ENCODE assay signal across 19 mouse cellular contexts in the genomic region with DNA sequence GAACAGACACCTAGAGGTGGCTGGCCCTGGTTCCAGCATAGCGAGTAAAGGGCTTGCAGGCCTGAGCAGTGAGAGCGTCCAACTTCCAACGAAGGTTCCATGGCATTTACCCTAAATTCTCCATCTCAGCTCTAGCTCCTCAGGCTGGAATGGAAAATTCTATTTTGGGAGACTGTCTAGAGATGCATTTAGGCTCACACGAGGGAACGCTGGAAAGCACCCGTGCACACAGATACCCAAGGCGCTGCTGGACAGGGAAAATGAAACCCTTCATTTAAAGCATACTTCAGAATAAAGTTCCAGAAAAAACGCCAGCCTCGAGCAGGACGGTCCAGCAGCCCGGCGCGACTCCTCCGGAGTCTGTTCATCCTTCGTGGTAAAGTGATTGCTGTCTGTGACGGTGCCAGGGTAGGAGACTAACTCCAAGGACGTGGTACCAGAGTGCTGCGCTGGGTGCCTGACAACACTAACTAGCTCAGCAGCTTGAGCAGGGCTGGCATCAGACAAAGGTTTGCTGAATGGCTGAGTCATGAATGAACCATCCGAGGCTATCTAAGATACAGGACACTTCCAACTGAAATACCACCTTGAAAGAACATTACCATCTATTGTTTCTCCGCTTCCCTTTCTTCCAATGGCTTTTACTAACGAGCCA. TPM values are rescaled to one million over a fixed set of nuclear protein-coding genes. Genes with fewer than 3 reads are reported as not detected.
DNase-seq lines count a peak whose midpoint lies in the region; ATAC-seq and TF ChIP-seq lines count a peak whose summit lies in the region.
"Had no signal": no experiment of that assay in that cellular context is flagged by ENCODE, and none has a peak within 500 bp of the region (broad histone marks: within the 10 kb centered on the region; RNA-seq: fewer than 3 reads in every experiment).

No protein-coding gene starts in this region.

- H3K9ac ChIP-seq in embryonic facial prominence, embryonic 13.5 days: 0 out of 2 replicates have a peak overlapping the region, but pooled peaks have one; percentile 3
- H3K9ac ChIP-seq in heart, embryonic 14.5 days (ENCODE audit: low read length): no peak overlapping the region; the same call in 1 of the 2 replicates
- 0 out of 2 replicates have a peak overlapping the region, but pooled peaks have one; percentile 32 for H3K9ac ChIP-seq in heart, postnatal 0 days (replicated peaks; ENCODE audit: low read depth, low read length)
- H3K9ac ChIP-seq in midbrain, embryonic 15.5 days: no peak overlapping the region
- H3K9ac ChIP-seq: forebrain, embryonic 12.5 days; limb, embryonic 12.5 days; liver, embryonic 15.5 days; neural tube, embryonic 15.5 days had no signal

- H3K9me3 ChIP-seq in embryonic facial prominence, embryonic 13.5 days: no peaks in the 10 kb centered on the region
- H3K9me3 ChIP-seq in embryonic facial prominence, embryonic 10.5 days: no peaks in the 10 kb centered on the region
- no peaks in the 10 kb centered on the region for H3K9me3 ChIP-seq in heart, embryonic 14.5 days (ENCODE audit: control insufficient read depth, low read length)
- no peaks in the 10 kb centered on the region for H3K9me3 ChIP-seq in heart, postnatal 0 days (replicated peaks; ENCODE audit: control insufficient read depth, low read length)
- H3K9me3 ChIP-seq in midbrain, embryonic 15.5 days: no peaks in the 10 kb centered on the region
- H3K9me3 ChIP-seq: forebrain, embryonic 12.5 days; limb, embryonic 12.5 days; liver, embryonic 15.5 days; neural tube, embryonic 15.5 days had no signal

- H3K4me3 ChIP-seq in embryonic facial prominence, embryonic 13.5 days: no peak overlapping the region
- no peak overlapping the region for H3K4me3 ChIP-seq in embryonic facial prominence, embryonic 10.5 days
- peak overlapping the region; percentile 0 to 17; a peak in 1 of 4 replicates for H3K4me3 ChIP-seq in heart, embryonic 14.5 days (ENCODE audit: control insufficient read depth in 1 of 2, insufficient read depth in 1 of 2, low read depth in 1 of 2, low read length in 2 of 2)
- peak overlapping the region; percentile 28; the same call in 1 of the 2 replicates for H3K4me3 ChIP-seq in heart, postnatal 0 days (ENCODE audit: low read depth, low read length)
- no peak overlapping the region for H3K4me3 ChIP-seq in midbrain, embryonic 15.5 days
- H3K4me3 ChIP-seq: forebrain, embryonic 12.5 days; limb, embryonic 12.5 days; liver, embryonic 15.5 days; neural tube, embryonic 15.5 days had no signal

- peaks cover 36% of the 10 kb centered on the region for H3K4me1 ChIP-seq in embryonic facial prominence, embryonic 13.5 days
- peaks cover 23% of the 10 kb centered on the region for H3K4me1 ChIP-seq in embryonic facial prominence, embryonic 10.5 days
- H3K4me1 ChIP-seq in heart, embryonic 14.5 days (ENCODE audit: control insufficient read depth in 2 of 2, insufficient read depth in 2 of 2, low read length in 2 of 2): peaks cover 37 to 54% of the 10 kb centered on the region in 2 experiments
- peaks cover 27% of the 10 kb centered on the region for H3K4me1 ChIP-seq in heart, postnatal 0 days (ENCODE audit: control insufficient read depth, insufficient read depth)
- no peaks in the 10 kb centered on the region for H3K4me1 ChIP-seq in midbrain, embryonic 15.5 days
- H3K4me1 ChIP-seq: forebrain, embryonic 12.5 days had no signal

- no peak for TF ChIP-seq CTCF in heart, postnatal 0 days (IDR thresholded peaks at IDR 0.05; ENCODE audit: low read depth)

- H3K36me3 ChIP-seq in embryonic facial prominence, embryonic 13.5 days: peaks cover 11% of the 10 kb centered on the region; the same call in 1 of the 2 replicates
- peaks cover 7% of the 10 kb centered on the region for H3K36me3 ChIP-seq in embryonic facial prominence, embryonic 10.5 days (replicated peaks)
- H3K36me3 ChIP-seq in heart, embryonic 14.5 days (ENCODE audit: control insufficient read depth, insufficient read depth, low read length): 0 out of 2 replicates have a peak, but pooled peaks cover 2% of the 10 kb centered on the region
- H3K36me3 ChIP-seq in heart, postnatal 0 days (replicated peaks; ENCODE audit: control insufficient read depth, insufficient read depth, low read length): no peaks in the 10 kb centered on the region
- no peaks in the 10 kb centered on the region for H3K36me3 ChIP-seq in midbrain, embryonic 15.5 days (replicated peaks)
- H3K36me3 ChIP-seq: forebrain, embryonic 12.5 days; liver, embryonic 15.5 days; neural tube, embryonic 15.5 days had no signal

- ATAC-seq in embryonic facial prominence, embryonic 13.5 days (ENCODE audit: insufficient number of reproducible peaks, insufficient read depth, low FRiP score, low TSS enrichment, low read depth): no peak
- ATAC-seq in heart, embryonic 14.5 days (ENCODE audit: insufficient number of reproducible peaks, insufficient read depth, low FRiP score, low read depth): no peak
- ATAC-seq in heart, postnatal 0 days (ENCODE audit: insufficient read depth, low read depth): peak; percentile 49; the same call in 1 of the 2 replicates
- ATAC-seq in midbrain, embryonic 15.5 days (replicated peaks): no peak
- ATAC-seq: hindbrain, postnatal 0 days had no signal

- no peaks in the 10 kb centered on the region for H3K27me3 ChIP-seq in embryonic facial prominence, embryonic 13.5 days
- no peaks in the 10 kb centered on the region for H3K27me3 ChIP-seq in embryonic facial prominence, embryonic 10.5 days (replicated peaks; ENCODE audit: low read depth, poor library complexity, severe bottlenecking)
- H3K27me3 ChIP-seq in heart, embryonic 14.5 days (ENCODE audit: control insufficient read depth, insufficient read depth, low read length): no peaks in the 10 kb centered on the region
- H3K27me3 ChIP-seq in heart, postnatal 0 days (ENCODE audit: control insufficient read depth, insufficient read depth, low read length): no peaks in the 10 kb centered on the region
- no peaks in the 10 kb centered on the region for H3K27me3 ChIP-seq in midbrain, embryonic 15.5 days (replicated peaks)
- H3K27me3 ChIP-seq: forebrain, embryonic 12.5 days; limb, embryonic 12.5 days; liver, embryonic 15.5 days; neural tube, embryonic 15.5 days had no signal

- no peak overlapping the region for H3K27ac ChIP-seq in embryonic facial prominence, embryonic 13.5 days
- H3K27ac ChIP-seq in embryonic facial prominence, embryonic 10.5 days (replicated peaks): no peak overlapping the region
- peak overlapping the region; percentile 64 to 85 for H3K27ac ChIP-seq in heart, embryonic 14.5 days (replicated peaks in 1 of 2; ENCODE audit: control insufficient read depth in 1 of 2, insufficient read depth in 1 of 2, low read depth in 2 of 2, low read length in 2 of 2)
- peak overlapping the region; percentile 75 for H3K27ac ChIP-seq in heart, postnatal 0 days (ENCODE audit: low read depth)
- no peak overlapping the region for H3K27ac ChIP-seq in midbrain, embryonic 15.5 days
- H3K27ac ChIP-seq: forebrain, embryonic 12.5 days; hindbrain, postnatal 0 days; liver, embryonic 15.5 days; neural tube, embryonic 15.5 days; stomach, postnatal 0 days had no signal

- WGBS in embryonic facial prominence, embryonic 13.5 days: 86% methylated on average over 21 of the region's 21 CpGs
- 89% methylated on average over 21 of the region's 21 CpGs for WGBS in embryonic facial prominence, embryonic 10.5 days
- WGBS in heart, embryonic 14.5 days: 37% methylated on average over 21 of the region's 21 CpGs
- WGBS in heart, postnatal 0 days: 31% methylated on average over 21 of the region's 21 CpGs
- WGBS in midbrain, embryonic 15.5 days: 89% methylated on average over 21 of the region's 21 CpGs

- no peak for TF ChIP-seq EP300 in heart, postnatal 0 days (IDR thresholded peaks at IDR 0.05; ENCODE audit: low read depth)

- intact Hi-C loops in heart, postnatal 36 days (cut with DNase I): loop anchor here (2.0 kb wide), 2 partner anchors 16 to 20 kb away; no protein-coding TSS in a partner anchor

- no peak overlapping the region for H3K4me2 ChIP-seq in embryonic facial prominence, embryonic 13.5 days
- peak overlapping the region; percentile 47 for H3K4me2 ChIP-seq in heart, embryonic 14.5 days (ENCODE audit: low read length)
- peak overlapping the region; percentile 46 for H3K4me2 ChIP-seq in heart, postnatal 0 days (ENCODE audit: low read depth, low read length)
- no peak overlapping the region for H3K4me2 ChIP-seq in midbrain, embryonic 15.5 days
- H3K4me2 ChIP-seq: forebrain, embryonic 12.5 days; limb, embryonic 12.5 days; liver, embryonic 15.5 days; neural tube, embryonic 15.5 days had no signal

- no peak for DNase-seq in embryonic facial prominence, embryonic 10.5 days (ENCODE audit: low spot score)
- no peak for DNase-seq in heart, postnatal 36 days
- peak; percentile 40 for DNase-seq in adrenal gland, postnatal 14 days
- peak; percentile 63 for DNase-seq in heart, postnatal 0 days (ENCODE audit: low spot score)
- DNase-seq in kidney, postnatal 25 days: no peak
- DNase-seq: cerebellum, adult 18-20 months; kidney, adult 2 months; lung, postnatal 14 days; right cerebral cortex, adult 18-20 months; thymus, postnatal 14 days had no signal

RNA-seq across cellular contexts. Expression of gene Prickle1, which starts 57.0 kb away (rescaled TPM):
- polyA plus RNA-seq in embryonic facial prominence, embryonic 13.5 days (2015; fragmentation: Nextera tagmentation; extraction: Ambion mirVana): 46.5 and 58.2 TPM in 2 replicates
- polyA plus RNA-seq in embryonic facial prominence, embryonic 10.5 days (2016; fragmentation: Nextera tagmentation; extraction: Ambion mirVana): 17.2 and 20.4 TPM in 2 replicates
- polyA plus RNA-seq in heart, embryonic 14.5 days (2014; fragmentation: Nextera tagmentation; extraction: Ambion mirVana): 40.4 and 40.6 TPM in 2 replicates
- 10 to 100 TPM; 17.2 to 18.7 TPM for total RNA-seq in heart, postnatal 36 days (2021)
- total RNA-seq in adrenal gland, postnatal 14 days (2021): 22.2 and 26.0 TPM in 2 replicates
- total RNA-seq in heart, postnatal 0 days (2014; rRNA removed; ENCODE audit: low replicate concordance): 24.2 and 30.0 TPM in 2 replicates
- 21.0 and 23.3 TPM in 2 replicates for polyA plus RNA-seq in heart, postnatal 0 days (2015; fragmentation: Nextera tagmentation; extraction: Ambion mirVana)
- 12.9 and 13.4 TPM in 2 replicates for polyA plus RNA-seq in midbrain, embryonic 15.5 days (2015; fragmentation: Nextera tagmentation; extraction: Ambion mirVana)

Comparison
In these comparisons a context has a peak if more than half of its experiments do, and no peak if none do; other contexts are left out.
1. H3K9ac ChIP-seq: peak in embryonic facial prominence, embryonic 13.5 days (single experiment) and heart, postnatal 0 days (single experiment); none in heart, embryonic 14.5 days (single experiment) and midbrain, embryonic 15.5 days (single experiment).
2. DNase-seq: peak in adrenal gland, postnatal 14 days (single experiment) and heart, postnatal 0 days (single experiment); none in embryonic facial prominence, embryonic 10.5 days (single experiment), heart, postnatal 36 days (0 of 2) and kidney, postnatal 25 days (0 of 2).
3. H3K27ac ChIP-seq: peak in heart, embryonic 14.5 days (2 of 2) and heart, postnatal 0 days (single experiment); none in embryonic facial prominence, embryonic 13.5 days (single experiment), embryonic facial prominence, embryonic 10.5 days (single experiment) and midbrain, embryonic 15.5 days (single experiment).
4. H3K4me2 ChIP-seq: peak in heart, embryonic 14.5 days (single experiment) and heart, postnatal 0 days (single experiment); none in embryonic facial prominence, embryonic 13.5 days (single experiment) and midbrain, embryonic 15.5 days (single experiment).
5. H3K4me3 ChIP-seq: peak in heart, embryonic 14.5 days (2 of 2) and heart, postnatal 0 days (single experiment); none in embryonic facial prominence, embryonic 13.5 days (single experiment), embryonic facial prominence, embryonic 10.5 days (single experiment) and midbrain, embryonic 15.5 days (single experiment).